Mouse (Mus musculus): ENCODE measurements around the gene Gpr18. TPM values are rescaled to one million over a fixed set of nuclear protein-coding genes. Genes with fewer than 3 reads are reported as not detected.

The Gpr18 gene
- polyA plus RNA-seq, 1 experiment, result not detected

- H3K4me3 ChIP-seq (replicated peaks; ENCODE audit: insufficient read depth, low read depth, low read length), result no peak overlapping the region
- no peaks in the 10 kb centered on the region for H3K27me3 ChIP-seq (ENCODE audit: control insufficient read depth, insufficient read depth, low read length)
- no peak overlapping the region for H3K27ac ChIP-seq (ENCODE audit: insufficient read depth, low read length)
- no peak for DNase-seq
- no peaks in the 10 kb centered on the region; the same call in 1 of the 2 replicates for H3K4me1 ChIP-seq (ENCODE audit: control insufficient read depth, insufficient read depth, low read length)
- WGBS, result 45% methylated on average over 3 of the region's 3 CpGs
- TF ChIP-seq CTCF (IDR thresholded peaks at IDR 0.05; ENCODE audit: borderline replicate concordance, insufficient read depth, low read depth, low read length) (no peak), POLR2A (IDR thresholded peaks at IDR 0.05; ENCODE audit: borderline replicate concordance, insufficient read depth, low read length) (no peak)
Observed at GRCm38 (mm10) chr14:121904754-121905153, 10.8 kb downstream of the Gpr18 start.

DNA sequence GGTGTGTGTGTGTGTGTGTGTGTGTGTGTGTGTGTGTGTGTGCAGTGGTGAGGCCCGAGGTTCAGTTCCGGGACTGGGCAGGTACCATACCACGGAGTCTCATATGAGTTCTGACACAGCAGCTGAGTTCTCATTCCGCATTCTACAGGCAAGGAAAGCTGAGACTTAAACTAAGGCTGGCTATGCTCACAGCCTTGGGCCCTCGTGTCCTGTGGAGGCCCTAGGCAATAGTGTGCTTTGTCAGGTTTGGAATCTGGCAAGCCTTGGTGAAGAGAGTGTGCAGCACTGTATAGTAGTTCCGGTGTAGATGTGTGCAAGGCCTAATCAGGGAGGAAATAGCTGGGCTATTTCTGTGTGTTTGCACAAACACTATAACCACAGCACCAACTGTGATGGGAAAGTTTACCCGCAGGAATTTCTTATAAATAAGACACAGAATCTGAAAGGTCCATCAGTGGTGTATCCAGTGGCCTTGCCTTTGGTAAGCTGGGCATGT is 12.2 kb downstream of the Gpr18 start:
- WGBS, result 90% methylated on average over 7 of the region's 7 CpGs
- Histone ChIP-seq H3K27me3 (ENCODE audit: control insufficient read depth, insufficient read depth, low read length) (no peaks in the 10 kb centered on the region), H3K4me1 (ENCODE audit: control insufficient read depth, insufficient read depth, low read length) (no peaks in the 10 kb centered on the region; the same call in 1 of the 2 replicates), H3K4me3 (replicated peaks; ENCODE audit: insufficient read depth, low read depth, low read length) (no peak overlapping the region), H3K27ac (ENCODE audit: insufficient read depth, low read length) (no peak overlapping the region)
- no peak for DNase-seq
- TF ChIP-seq POLR2A (IDR thresholded peaks at IDR 0.05; ENCODE audit: borderline replicate concordance, insufficient read depth, low read length) (no peak), CTCF (IDR thresholded peaks at IDR 0.05; ENCODE audit: borderline replicate concordance, insufficient read depth, low read depth, low read length) (no peak)

GRCm38 (mm10) chr14:121901511-121901910 is 14.1 kb downstream of the Gpr18 start:
- DNase-seq, result no peak
- Histone ChIP-seq H3K4me1 (ENCODE audit: control insufficient read depth, insufficient read depth, low read length) (no peaks in the 10 kb centered on the region; the same call in 1 of the 2 replicates), H3K27ac (ENCODE audit: insufficient read depth, low read length) (no peak overlapping the region), H3K27me3 (ENCODE audit: control insufficient read depth, insufficient read depth, low read length) (no peaks in the 10 kb centered on the region), H3K4me3 (replicated peaks; ENCODE audit: insufficient read depth, low read depth, low read length) (no peak overlapping the region)
- TF ChIP-seq CTCF (IDR thresholded peaks at IDR 0.05; ENCODE audit: borderline replicate concordance, insufficient read depth, low read depth, low read length), result no peak
- TF ChIP-seq POLR2A (IDR thresholded peaks at IDR 0.05; ENCODE audit: borderline replicate concordance, insufficient read depth, low read length), result no peak
- 83% methylated on average over 6 of the region's 6 CpGs for WGBS

DNA sequence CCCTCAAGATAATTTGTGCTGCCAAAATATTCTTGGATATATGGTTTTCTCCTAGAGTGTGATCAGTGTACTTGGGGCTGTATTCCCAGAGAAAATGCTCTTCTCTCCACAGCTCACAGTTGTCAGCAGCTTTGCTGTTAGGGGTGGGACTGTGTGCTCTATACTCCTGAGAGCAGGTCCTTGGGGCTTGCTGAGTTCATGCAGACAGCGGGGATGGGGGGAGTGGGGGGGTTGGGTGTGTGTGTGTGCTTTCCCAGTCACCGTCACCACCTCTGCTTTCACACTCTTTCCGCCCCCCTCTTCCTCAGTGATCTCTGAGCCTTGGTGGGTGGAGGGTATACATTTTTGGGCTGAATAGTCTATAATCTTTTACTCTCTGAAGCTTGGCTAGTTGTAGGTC is 16.5 kb downstream of the Gpr18 start:
- Histone ChIP-seq H3K27me3 (ENCODE audit: control insufficient read depth, insufficient read depth, low read length) (no peaks in the 10 kb centered on the region), H3K4me3 (replicated peaks; ENCODE audit: insufficient read depth, low read depth, low read length) (no peak overlapping the region), H3K4me1 (ENCODE audit: control insufficient read depth, insufficient read depth, low read length) (no peaks in the 10 kb centered on the region), H3K27ac (ENCODE audit: insufficient read depth, low read length) (no peak overlapping the region)
- TF ChIP-seq POLR2A (IDR thresholded peaks at IDR 0.05; ENCODE audit: borderline replicate concordance, insufficient read depth, low read length) (no peak), CTCF (IDR thresholded peaks at IDR 0.05; ENCODE audit: borderline replicate concordance, insufficient read depth, low read depth, low read length) (no peak)
- 80% methylated on average over 3 of the region's 3 CpGs for WGBS
- DNase-seq, result no peak

- Histone ChIP-seq H3K4me3 (replicated peaks; ENCODE audit: insufficient read depth, low read depth, low read length) (no peak overlapping the region), H3K4me1 (ENCODE audit: control insufficient read depth, insufficient read depth, low read length) (no peaks in the 10 kb centered on the region), H3K27ac (ENCODE audit: insufficient read depth, low read length) (no peak overlapping the region), H3K27me3 (ENCODE audit: control insufficient read depth, insufficient read depth, low read length) (no peaks in the 10 kb centered on the region)
- WGBS, result 80% methylated on average over 11 of the region's 11 CpGs
- DNase-seq, result no peak
- TF ChIP-seq POLR2A (IDR thresholded peaks at IDR 0.05; ENCODE audit: borderline replicate concordance, insufficient read depth, low read length) (no peak), CTCF (IDR thresholded peaks at IDR 0.05; ENCODE audit: borderline replicate concordance, insufficient read depth, low read depth, low read length) (no peak)
Observed at GRCm38 (mm10) chr14:121898509-121898908, 17.1 kb downstream of the Gpr18 start.

DNA sequence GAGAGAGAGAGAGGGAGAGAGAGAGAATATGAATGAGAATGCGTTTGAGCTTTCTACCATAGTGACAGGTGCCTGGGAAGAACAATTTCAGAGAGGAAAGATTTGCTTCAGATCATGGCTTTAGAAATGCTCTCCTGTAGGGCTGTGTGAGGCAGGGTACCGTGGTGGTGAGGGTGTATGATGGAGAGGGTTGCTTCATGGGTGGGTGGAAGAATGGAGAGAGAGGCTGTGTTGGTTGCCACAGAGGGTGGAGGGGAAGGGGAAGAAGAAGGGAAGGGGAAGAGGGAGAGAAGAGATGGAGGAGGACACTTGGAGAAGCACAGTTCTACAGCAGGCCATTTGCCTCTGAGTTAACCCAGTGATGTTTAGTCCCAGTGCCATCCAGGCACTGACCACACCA is 17.8 kb downstream of the Gpr18 start:
- Histone ChIP-seq H3K4me1 (ENCODE audit: control insufficient read depth, insufficient read depth, low read length) (no peaks in the 10 kb centered on the region), H3K27me3 (ENCODE audit: control insufficient read depth, insufficient read depth, low read length) (no peaks in the 10 kb centered on the region), H3K4me3 (replicated peaks; ENCODE audit: insufficient read depth, low read depth, low read length) (no peak overlapping the region), H3K27ac (ENCODE audit: insufficient read depth, low read length) (no peak overlapping the region)
- TF ChIP-seq CTCF (IDR thresholded peaks at IDR 0.05; ENCODE audit: borderline replicate concordance, insufficient read depth, low read depth, low read length) (no peak), POLR2A (IDR thresholded peaks at IDR 0.05; ENCODE audit: borderline replicate concordance, insufficient read depth, low read length) (no peak)
- DNase-seq, result no peak
- 65% methylated on average over 2 of the region's 2 CpGs for WGBS

DNA sequence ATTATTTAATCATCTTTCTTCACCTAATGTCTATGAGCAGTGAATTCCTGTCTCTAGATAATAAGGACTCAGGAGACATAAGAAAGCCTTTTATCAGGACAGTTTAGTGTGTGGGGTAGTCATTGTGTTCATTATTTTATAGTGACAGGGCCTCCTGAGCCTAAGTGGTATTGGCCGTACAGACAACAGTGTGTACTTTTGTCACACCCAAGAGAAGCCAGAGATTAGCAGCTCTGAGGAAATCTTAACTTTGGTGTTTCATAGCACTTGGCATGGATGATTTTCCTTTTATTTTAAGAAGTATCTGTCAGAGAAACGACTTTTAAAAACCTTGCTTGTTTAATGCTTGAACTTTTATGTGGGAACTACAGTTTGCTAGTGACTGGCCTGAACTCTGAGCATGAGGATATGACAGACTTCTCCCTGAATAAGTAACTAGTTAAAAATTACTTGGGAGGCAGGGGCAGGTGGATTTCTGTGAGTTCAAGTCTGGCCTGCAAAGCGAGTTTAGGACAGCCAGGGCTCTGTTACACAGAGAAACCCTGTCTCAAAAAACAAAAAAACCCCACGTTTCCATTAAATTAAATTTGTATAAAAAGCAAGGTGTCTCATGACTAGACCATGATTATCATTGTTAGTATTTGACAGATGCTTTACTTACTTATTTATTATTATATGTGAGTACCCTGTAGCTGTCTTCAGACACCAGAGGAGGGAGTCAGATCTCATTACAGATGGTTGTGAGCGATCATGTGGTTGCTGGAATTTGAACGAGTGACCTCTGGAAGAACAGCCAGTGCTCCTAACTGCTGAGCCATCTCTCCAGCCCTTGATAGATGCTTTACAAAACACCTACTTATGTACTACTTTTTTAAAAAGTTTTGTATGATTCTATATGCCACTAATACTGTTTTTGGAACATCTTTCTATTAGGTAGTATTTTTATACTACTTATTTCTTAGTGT is 19.2 kb downstream of the Gpr18 start:
- H3K4me3 ChIP-seq (replicated peaks; ENCODE audit: insufficient read depth, low read depth, low read length), result no peak overlapping the region
- no peak overlapping the region for H3K27ac ChIP-seq (ENCODE audit: insufficient read depth, low read length)
- no peaks in the 10 kb centered on the region for H3K4me1 ChIP-seq (ENCODE audit: control insufficient read depth, insufficient read depth, low read length)
- H3K27me3 ChIP-seq (ENCODE audit: control insufficient read depth, insufficient read depth, low read length), result no peaks in the 10 kb centered on the region
- 76% methylated on average over 6 of the region's 6 CpGs for WGBS
- DNase-seq, result no peak
- no peak for TF ChIP-seq CTCF (IDR thresholded peaks at IDR 0.05; ENCODE audit: borderline replicate concordance, insufficient read depth, low read depth, low read length)

DNA sequence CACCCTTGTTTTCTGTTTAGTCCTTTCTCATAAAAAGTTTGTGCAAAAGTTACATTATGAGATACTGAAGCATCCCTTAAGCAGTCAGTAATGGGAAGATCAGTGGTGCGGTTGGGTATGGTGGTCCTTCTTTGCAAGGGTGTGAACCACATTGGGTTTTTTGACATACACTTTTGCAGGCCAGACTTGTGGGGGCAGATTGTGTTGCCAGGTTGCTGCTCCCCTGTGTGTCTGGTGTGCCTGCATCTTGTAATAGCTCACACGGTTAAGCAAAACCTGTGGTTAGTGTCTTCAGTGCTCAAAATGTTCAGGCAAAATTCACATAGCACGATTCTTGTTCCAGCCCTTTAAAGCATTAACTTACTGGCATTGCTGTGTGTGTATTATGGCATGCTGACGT is 20.3 kb downstream of the Gpr18 start:
- WGBS, result 72% methylated on average over 4 of the region's 4 CpGs
- H3K27me3 ChIP-seq (ENCODE audit: control insufficient read depth, insufficient read depth, low read length), result no peaks in the 10 kb centered on the region
- no peak overlapping the region for H3K4me3 ChIP-seq (replicated peaks; ENCODE audit: insufficient read depth, low read depth, low read length)
- TF ChIP-seq POLR2A (IDR thresholded peaks at IDR 0.05; ENCODE audit: borderline replicate concordance, insufficient read depth, low read length), result no peak
- TF ChIP-seq CTCF (IDR thresholded peaks at IDR 0.05; ENCODE audit: borderline replicate concordance, insufficient read depth, low read depth, low read length), result no peak
- H3K27ac ChIP-seq (ENCODE audit: insufficient read depth, low read length), result no peak overlapping the region
- DNase-seq, result no peak
- H3K4me1 ChIP-seq (ENCODE audit: control insufficient read depth, insufficient read depth, low read length), result no peaks in the 10 kb centered on the region

Data from cerebellum, adult 2 months (tissue).